Mouse (Mus musculus) limb, embryonic 10.5 days (tissue): ENCODE measurements around the gene Tdp1. TPM values are rescaled to one million over a fixed set of nuclear protein-coding genes. Genes with fewer than 3 reads are reported as not detected.
"Not testable (repeated sequence)": the region's sequence is repeated elsewhere in the genome, so short reads cannot be mapped to it uniquely, and the experiment has no call there.

ENCODE experiments used
- DNase-seq: peaks from one replicate; pipeline ENCODE4 v3.0.0-alpha.2; 2017; ENCODE audit warnings: low spot score
- H3K27ac ChIP-seq: fragments of 300-500 bp; sonication (generic); 2 replicates; pipeline ENCODE4 v1.5.1; 2016; ENCODE audit warnings: mild to moderate bottlenecking
- H3K27me3 ChIP-seq: fragments of 300-500 bp; sonication (generic); 2 replicates; pipeline ENCODE4 v1.6.1; 2016; ENCODE audit warnings: low read depth, mild to moderate bottlenecking; ENCODE audit not compliant: poor library complexity, severe bottlenecking
- H3K36me3 ChIP-seq: fragments of 300-500 bp; sonication (generic); 2 replicates; pipeline ENCODE4 v1.6.1; 2016; ENCODE audit warnings: mild to moderate bottlenecking, moderate library complexity
- H3K4me1 ChIP-seq: fragments of 300-500 bp; sonication (generic); 2 replicates; pipeline ENCODE4 v1.6.1; 2016
- H3K4me3 ChIP-seq: fragments of 300-500 bp; sonication (generic); 2 replicates; pipeline ENCODE4 v1.5.1; 2016; ENCODE audit warnings: mild to moderate bottlenecking, moderate library complexity
- H3K9me3 ChIP-seq: fragments of 300-500 bp; sonication (generic); replicated peaks from 2 replicates; pipeline ENCODE4 v1.6.1; 2016; ENCODE audit warnings: mild to moderate bottlenecking
- whole genome bisulfite sequencing: fragments of 180-500 bp; shearing (Covaris S2); methylation state at CpG from one replicate; pipeline ENCODE4 v1.1.7; 2016; 5-methylcytosine and 5-hydroxymethylcytosine counted together
- polyA plus RNA-seq: library from polyadenylated mRNA; unstranded; fragments of >200 nt; fragmentation: Nextera tagmentation; extraction: Ambion mirVana; gene quantifications from 2 replicates; pipeline ENCODE4 v1.2.1, GENCODE M21; 2016

Gene Tdp1
- polyA plus RNA-seq, 1 experiment from 2014 or later: 80.3 TPM

GRCm38 (mm10) chr12:99966116-99966770 is 81.9 kb downstream of the Tdp1 start:
- WGBS: 3% methylated on average over 25 of the region's 25 CpGs
- H3K9me3 ChIP-seq: no peaks in the 10 kb centered on the region
- peaks cover 78% of the 10 kb centered on the region for H3K27me3 ChIP-seq
- H3K4me3 ChIP-seq: peak overlapping the region; percentile 56
- peak overlapping the region; percentile 62; the same call in 1 of the 2 replicates for H3K27ac ChIP-seq
- peaks cover 33% of the 10 kb centered on the region for H3K4me1 ChIP-seq
- no peaks in the 10 kb centered on the region for H3K36me3 ChIP-seq
- no peak for DNase-seq

- WGBS: 11% methylated on average over 12 of the region's 12 CpGs
- Histone ChIP-seq H3K36me3 (no peaks in the 10 kb centered on the region), H3K9me3 (no peaks in the 10 kb centered on the region), H3K27me3 (peaks cover 78% of the 10 kb centered on the region), H3K4me3 (no peak overlapping the region), H3K4me1 (peaks cover 33% of the 10 kb centered on the region), H3K27ac (no peak overlapping the region)
- DNase-seq: peak; percentile 42
Observed at GRCm38 (mm10) chr12:99966881-99967363, 82.6 kb downstream of the Tdp1 start.

- peaks cover 56% of the 10 kb centered on the region for H3K27me3 ChIP-seq
- 78% methylated on average over 4 of the region's 4 CpGs for WGBS
- H3K27ac ChIP-seq: no peak overlapping the region
- H3K4me3 ChIP-seq: no peak overlapping the region
- DNase-seq: no peak
- no peaks in the 10 kb centered on the region for H3K36me3 ChIP-seq
- no peaks in the 10 kb centered on the region for H3K9me3 ChIP-seq
- H3K4me1 ChIP-seq: peaks cover 25% of the 10 kb centered on the region
Observed at GRCm38 (mm10) chr12:99969906-99970305, 85.6 kb downstream of the Tdp1 start.

- H3K4me1 ChIP-seq: peaks cover 10% of the 10 kb centered on the region
- WGBS: 77% methylated on average over 7 of the region's 7 CpGs
- H3K4me3 ChIP-seq, H3K9me3 ChIP-seq, H3K36me3 ChIP-seq, H3K27ac ChIP-seq, DNase-seq: not testable (repeated sequence)
- H3K27me3 ChIP-seq: peaks cover 42% of the 10 kb centered on the region
Observed at GRCm38 (mm10) chr12:99971205-99971894, 87.0 kb downstream of the Tdp1 start.

GRCm38 (mm10) chr12:99972825-99973224 is 88.5 kb downstream of the Tdp1 start:
- WGBS: 54% methylated on average over 7 of the region's 7 CpGs
- peak; percentile 23 for DNase-seq
- no peak overlapping the region for H3K27ac ChIP-seq
- H3K4me3 ChIP-seq: no peak overlapping the region
- peaks cover 27% of the 10 kb centered on the region for H3K27me3 ChIP-seq
- no peaks in the 10 kb centered on the region for H3K4me1 ChIP-seq
- H3K36me3 ChIP-seq: no peaks in the 10 kb centered on the region
- H3K9me3 ChIP-seq: no peaks in the 10 kb centered on the region

GRCm38 (mm10) chr12:99973659-99974058 is 89.3 kb downstream of the Tdp1 start:
- no peaks in the 10 kb centered on the region for H3K4me1 ChIP-seq
- H3K27me3 ChIP-seq: peaks cover 19% of the 10 kb centered on the region
- WGBS: 90% methylated on average over 1 of the region's 1 CpGs
- H3K9me3 ChIP-seq: no peaks in the 10 kb centered on the region
- DNase-seq: peak; percentile 23
- H3K36me3 ChIP-seq: no peaks in the 10 kb centered on the region
- H3K27ac ChIP-seq: no peak overlapping the region
- H3K4me3 ChIP-seq: no peak overlapping the region

- H3K36me3 ChIP-seq: no peaks in the 10 kb centered on the region
- no peaks in the 10 kb centered on the region for H3K27me3 ChIP-seq
- 87% methylated on average over 4 of the region's 4 CpGs for WGBS
- H3K9me3 ChIP-seq: no peaks in the 10 kb centered on the region
- no peak overlapping the region for H3K27ac ChIP-seq
- no peaks in the 10 kb centered on the region for H3K4me1 ChIP-seq
- no peak overlapping the region for H3K4me3 ChIP-seq
- no peak for DNase-seq
Observed at GRCm38 (mm10) chr12:99979541-99979940, 95.2 kb downstream of the Tdp1 start.

- H3K9me3 ChIP-seq: no peaks in the 10 kb centered on the region
- H3K27ac ChIP-seq: no peak overlapping the region
- no peaks in the 10 kb centered on the region for H3K36me3 ChIP-seq
- H3K27me3 ChIP-seq: no peaks in the 10 kb centered on the region
- DNase-seq: no peak
- WGBS: 94% methylated on average over 5 of the region's 5 CpGs
- no peak overlapping the region for H3K4me3 ChIP-seq
- H3K4me1 ChIP-seq: no peaks in the 10 kb centered on the region
Observed at GRCm38 (mm10) chr12:99986797-99987196, 102.5 kb downstream of the Tdp1 start.

GRCm38 (mm10) chr12:99988144-99988543 is 103.8 kb downstream of the Tdp1 start:
- DNase-seq: no peak
- Histone ChIP-seq H3K4me1 (no peaks in the 10 kb centered on the region), H3K4me3 (no peak overlapping the region), H3K27me3 (no peaks in the 10 kb centered on the region), H3K27ac (no peak overlapping the region), H3K36me3 (no peaks in the 10 kb centered on the region), H3K9me3 (no peaks in the 10 kb centered on the region)
- 93% methylated on average over 2 of the region's 2 CpGs for WGBS

GRCm38 (mm10) chr12:99992362-99992862 is 108.1 kb downstream of the Tdp1 start:
- 94% methylated on average over 11 of the region's 11 CpGs for WGBS
- Histone ChIP-seq H3K27me3 (no peaks in the 10 kb centered on the region), H3K4me3 (no peak overlapping the region), H3K9me3 (no peaks in the 10 kb centered on the region), H3K27ac (no peak overlapping the region), H3K36me3 (no peaks in the 10 kb centered on the region), H3K4me1 (no peaks in the 10 kb centered on the region)
- no peak for DNase-seq

GRCm38 (mm10) chr12:99993146-99993890 is 109.0 kb downstream of the Tdp1 start:
- no peaks in the 10 kb centered on the region for H3K36me3 ChIP-seq
- no peaks in the 10 kb centered on the region for H3K4me1 ChIP-seq
- H3K4me3 ChIP-seq: no peak overlapping the region
- no peak for DNase-seq
- H3K9me3 ChIP-seq: no peaks in the 10 kb centered on the region
- WGBS: 87% methylated on average over 10 of the region's 10 CpGs
- H3K27me3 ChIP-seq: no peaks in the 10 kb centered on the region
- no peak overlapping the region for H3K27ac ChIP-seq

GRCm38 (mm10) chr12:99995951-99996350 is 111.6 kb downstream of the Tdp1 start:
- DNase-seq: no peak
- Histone ChIP-seq H3K27ac (no peak overlapping the region), H3K36me3 (no peaks in the 10 kb centered on the region), H3K4me1 (no peaks in the 10 kb centered on the region), H3K4me3 (no peak overlapping the region), H3K9me3 (no peaks in the 10 kb centered on the region), H3K27me3 (no peaks in the 10 kb centered on the region)
- 92% methylated on average over 5 of the region's 5 CpGs for WGBS

GRCm38 (mm10) chr12:99999726-100000125 is 115.4 kb downstream of the Tdp1 start:
- WGBS: 84% methylated on average over 5 of the region's 5 CpGs
- no peak for DNase-seq
- peaks cover 15% of the 10 kb centered on the region for H3K4me1 ChIP-seq

More at GRCm38 (mm10) chr12:99999726-100000125, 115.4 kb downstream of the Tdp1 start:
- Histone ChIP-seq H3K4me3 (no peak overlapping the region), H3K27ac (no peak overlapping the region), H3K27me3 (no peaks in the 10 kb centered on the region), H3K36me3 (no peaks in the 10 kb centered on the region), H3K9me3 (no peaks in the 10 kb centered on the region)
